Mouse (Mus musculus) C2C12 (cell line): ENCODE data around the gene Olfr994.

Source experiments
- CEBPB ChIP-seq: IDR thresholded peaks from one replicate; pipeline ENCODE4 v1.6.1; 2011; ENCODE audit warnings: low read depth, mild to moderate bottlenecking, control low read depth, moderate library complexity
- CTCF ChIP-seq: IDR thresholded peaks from one replicate; pipeline ENCODE4 v1.5.1; 2011; ENCODE audit not compliant: control insufficient read depth, insufficient read depth, insufficient read length
- FOSL1 ChIP-seq: IDR thresholded peaks from one replicate; pipeline ENCODE4 v1.8.0; 2011; ENCODE audit warnings: mild to moderate bottlenecking, low read length; ENCODE audit not compliant: poor library complexity, insufficient read depth, severe bottlenecking
- MAX ChIP-seq: IDR thresholded peaks from one replicate; pipeline ENCODE4 v1.6.1; 2011; ENCODE audit warnings: mild to moderate bottlenecking, control low read depth
- MYOD1 ChIP-seq: IDR thresholded peaks from one replicate; pipeline ENCODE4 v1.6.1; 2011; ENCODE audit warnings: low read depth; ENCODE audit not compliant: control insufficient read depth, insufficient read length
- MYOG ChIP-seq: IDR thresholded peaks from one replicate; pipeline ENCODE4 v1.6.1; 2011; ENCODE audit not compliant: control insufficient read depth, insufficient read length; ENCODE audit errors: extremely low read depth
- USF1 ChIP-seq: IDR thresholded peaks from one replicate; pipeline ENCODE4 v1.6.1; 2011; ENCODE audit warnings: low read depth, mild to moderate bottlenecking, control low read depth, moderate library complexity

DNA sequence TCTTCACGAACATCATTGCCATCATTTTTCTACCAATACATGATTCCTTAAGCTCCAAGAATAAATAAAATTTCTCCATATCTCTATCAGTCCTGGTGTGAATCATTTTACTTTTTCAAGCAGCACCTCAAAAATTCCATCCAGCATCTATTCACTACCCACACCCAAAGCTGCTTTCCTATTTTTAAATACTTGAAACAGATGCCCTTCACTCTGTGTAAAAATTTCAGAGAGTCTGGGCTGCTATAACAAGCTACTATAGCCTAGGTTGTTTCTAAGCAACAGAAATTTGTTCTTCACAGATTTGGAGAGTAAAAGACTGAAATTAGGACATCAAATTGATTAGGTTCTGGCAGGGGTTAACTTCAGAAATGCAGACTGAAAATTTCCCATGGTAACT, 10.4 kb downstream of the Olfr994 start:
- TF ChIP-seq CTCF = no peak
- TF ChIP-seq USF1 = no peak
- no peak for TF ChIP-seq MAX
- no peak for TF ChIP-seq CEBPB
- no peak for TF ChIP-seq FOSL1
- TF ChIP-seq MYOD1 = no peak
- no peak for TF ChIP-seq MYOG
